Mouse (Mus musculus): ENCODE results near the gene Tbx6.
"Not testable (repeated sequence)": the region's sequence is repeated elsewhere in the genome, so short reads cannot be mapped to it uniquely, and the experiment has no call there.

The Tbx6 gene

DNA sequence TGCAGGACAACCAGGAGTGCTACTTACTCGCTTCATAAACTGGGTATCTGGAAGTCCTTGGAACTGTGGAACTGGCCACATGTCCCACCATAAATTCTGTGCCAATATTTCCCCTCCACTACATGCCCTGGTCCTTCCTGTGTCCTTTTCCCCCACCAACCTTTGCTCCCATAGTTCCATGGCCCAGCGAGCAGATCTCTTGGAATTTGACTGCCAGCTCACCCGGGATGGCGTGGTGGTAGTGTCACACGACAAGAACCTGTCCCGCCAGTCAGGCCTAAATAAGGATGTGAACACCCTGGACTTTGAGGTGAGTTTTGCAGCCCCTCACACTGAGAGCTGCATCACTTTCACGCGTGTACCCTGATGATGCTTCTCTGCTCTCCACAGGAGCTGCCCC, 14.3 kb upstream of the Tbx6 start:
- no peak for DNase-seq (ENCODE audit: low spot score in 2 of 2)

DNA sequence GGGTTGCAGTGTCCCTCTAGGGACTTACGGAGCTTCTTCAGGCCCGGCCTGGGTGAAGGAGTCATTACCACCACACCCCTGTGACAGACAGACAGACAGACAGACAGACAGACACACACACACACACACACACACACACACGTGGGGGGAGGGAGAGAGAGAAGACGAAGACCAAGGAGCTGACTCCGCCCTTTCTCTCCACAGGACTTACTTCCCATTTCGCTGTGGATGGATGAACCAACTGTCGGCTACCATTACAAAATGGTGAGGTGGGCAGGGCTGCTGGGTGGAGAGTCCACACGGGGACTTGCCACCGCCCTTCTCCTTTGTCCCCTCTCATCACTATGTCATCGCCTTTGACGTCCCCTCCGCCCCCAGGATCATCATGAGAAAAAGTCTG, 10.5 kb upstream of the Tbx6 start:
- no peak for DNase-seq (ENCODE audit: low spot score in 2 of 2)

DNA sequence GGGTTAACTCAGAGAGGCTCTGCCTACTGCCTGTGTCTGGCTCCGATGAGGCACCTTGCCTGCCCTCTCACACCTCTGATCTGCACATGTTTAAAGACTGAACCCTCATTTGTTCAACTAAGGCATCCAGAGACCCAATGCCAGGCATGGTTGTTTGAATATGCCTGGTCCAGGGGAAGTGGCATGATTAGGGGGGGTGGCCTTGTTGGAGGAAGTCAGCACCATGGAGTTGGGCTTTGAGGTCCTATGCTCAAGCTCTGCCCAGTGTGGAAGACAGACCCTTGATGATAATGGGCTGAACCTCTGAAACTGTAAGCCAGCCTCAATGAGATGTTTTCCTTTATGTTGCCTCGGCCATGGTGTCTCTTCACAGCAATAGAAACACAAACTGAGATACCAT, 7.9 kb upstream of the Tbx6 start:
- DNase-seq (ENCODE audit: low spot score in 2 of 2): no peak

DNA sequence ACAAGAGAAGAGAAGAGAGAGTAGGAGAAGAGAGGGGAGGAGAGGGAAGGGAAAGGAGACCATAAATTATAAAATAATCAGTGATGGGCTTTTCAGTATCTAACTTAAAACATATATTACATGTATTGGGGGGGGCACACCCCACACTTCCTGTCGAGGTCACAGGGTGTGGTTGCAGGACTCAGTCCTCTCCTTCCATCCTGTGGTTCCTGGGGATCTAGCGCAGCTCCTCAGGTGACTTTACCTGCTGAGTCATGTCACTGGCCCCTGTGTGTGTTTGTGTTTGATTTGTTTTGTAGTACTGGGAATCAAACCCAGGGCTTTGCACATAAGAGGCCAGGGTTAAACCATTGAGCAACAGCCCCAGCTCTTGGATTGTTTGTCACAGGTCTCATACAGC, 6.8 kb upstream of the Tbx6 start:
- DNase-seq (ENCODE audit: low spot score in 2 of 2): no peak

DNA sequence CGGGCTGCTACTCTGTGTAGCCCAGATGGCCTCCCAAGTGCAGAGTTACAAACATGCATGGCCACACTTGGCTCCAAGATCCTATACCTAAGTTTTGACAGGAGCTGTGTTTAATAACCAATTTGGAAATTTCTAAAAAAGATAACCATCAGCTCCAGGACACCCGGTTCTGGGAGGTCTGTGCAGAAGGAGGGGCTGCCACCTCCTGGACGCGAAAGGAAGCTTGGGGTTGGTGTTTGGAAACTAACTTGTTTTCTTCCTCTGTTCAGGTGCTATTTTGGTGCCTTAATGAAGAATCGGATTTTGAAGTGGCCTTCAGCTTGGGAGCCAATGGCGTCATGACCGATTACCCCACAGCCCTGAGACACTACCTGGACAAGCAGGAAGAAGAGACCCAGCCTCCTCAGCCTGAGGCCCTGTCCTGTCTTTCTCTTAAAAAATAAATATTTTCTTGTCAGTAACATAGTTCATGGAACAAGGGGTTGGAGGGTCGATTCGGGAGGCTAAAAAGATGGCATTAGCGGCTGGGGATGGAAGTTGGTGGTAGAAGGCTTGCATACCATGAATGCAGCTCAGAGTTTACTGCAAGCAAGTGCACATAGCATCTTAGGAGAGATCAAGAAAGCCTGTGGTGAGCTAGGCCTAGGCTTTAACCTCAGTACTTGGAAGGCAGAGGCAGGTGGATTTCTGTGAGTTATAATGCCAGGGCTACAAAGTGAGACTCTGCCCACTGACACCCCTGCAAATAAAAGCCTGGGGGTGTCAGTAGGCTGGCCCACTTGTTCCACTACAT, 5.9 kb upstream of the Tbx6 start:
- no peak for DNase-seq (ENCODE audit: low spot score in 2 of 2)

DNA sequence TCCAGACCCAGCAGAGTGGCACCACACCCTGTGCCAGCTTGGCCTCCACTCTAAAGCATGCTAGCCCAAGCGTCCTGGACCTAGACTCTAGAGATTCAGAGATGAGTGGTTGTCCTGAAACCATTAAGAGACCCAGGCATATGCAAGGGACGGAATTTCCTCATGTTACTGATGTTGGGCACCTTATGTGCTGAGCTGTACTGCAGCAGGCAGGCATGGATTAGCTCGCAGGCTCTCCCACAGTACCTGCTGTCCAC, 5.4 kb upstream of the Tbx6 start:
- no peak for DNase-seq (ENCODE audit: low spot score in 2 of 2)

DNA sequence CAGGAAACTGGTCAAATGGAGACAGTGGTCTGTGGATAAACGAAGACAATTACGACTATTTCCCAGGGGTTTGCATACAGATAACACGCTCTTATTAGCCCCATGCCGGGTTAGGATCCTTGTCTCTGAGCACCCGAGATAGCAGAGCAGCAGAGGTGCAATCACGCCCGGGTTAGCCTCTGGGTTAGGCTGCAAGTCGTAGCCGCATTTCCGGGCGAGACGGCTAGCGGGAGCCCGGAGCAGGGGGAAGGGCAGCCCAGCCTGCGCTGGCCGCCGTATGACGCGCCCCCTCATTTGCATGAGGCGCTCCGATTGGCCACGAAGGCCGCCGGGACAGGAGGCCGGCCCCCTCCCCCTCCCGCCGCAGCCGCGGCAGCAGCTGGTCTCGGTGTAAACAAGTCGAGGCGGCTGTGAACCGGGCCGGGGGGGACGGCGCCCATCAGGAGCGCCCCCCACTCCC, 4.7 kb upstream of the Tbx6 start, which contains the start of gene Ypel3:
Gene Ypel3 (plus strand): TSS at position 358 of the 460 bp plus-strand sequence.
- peak; percentile 88 to 92 for DNase-seq (ENCODE audit: low spot score in 2 of 2)

DNA sequence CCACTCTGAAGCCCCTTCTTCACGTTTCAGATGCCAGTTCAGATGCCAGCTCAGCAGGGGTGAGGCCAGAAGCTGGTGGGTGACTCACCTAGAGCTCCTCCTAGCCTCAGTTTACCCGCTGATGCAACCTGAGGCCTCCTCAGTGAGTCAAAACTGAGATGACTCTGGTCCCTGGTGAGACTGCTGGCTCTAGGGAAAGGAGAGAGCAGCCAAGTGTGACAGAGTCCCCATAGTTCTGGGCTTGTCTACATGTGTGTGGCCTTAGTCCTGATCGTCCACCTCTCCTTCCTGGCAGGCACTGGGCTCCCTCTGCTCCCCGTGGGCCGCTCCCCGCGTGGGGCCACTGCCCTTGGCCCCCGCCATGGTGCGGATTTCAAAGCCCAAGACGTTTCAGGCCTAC, 3.8 kb upstream of the Tbx6 start:
- no peak for DNase-seq (ENCODE audit: low spot score in 2 of 2)

DNA sequence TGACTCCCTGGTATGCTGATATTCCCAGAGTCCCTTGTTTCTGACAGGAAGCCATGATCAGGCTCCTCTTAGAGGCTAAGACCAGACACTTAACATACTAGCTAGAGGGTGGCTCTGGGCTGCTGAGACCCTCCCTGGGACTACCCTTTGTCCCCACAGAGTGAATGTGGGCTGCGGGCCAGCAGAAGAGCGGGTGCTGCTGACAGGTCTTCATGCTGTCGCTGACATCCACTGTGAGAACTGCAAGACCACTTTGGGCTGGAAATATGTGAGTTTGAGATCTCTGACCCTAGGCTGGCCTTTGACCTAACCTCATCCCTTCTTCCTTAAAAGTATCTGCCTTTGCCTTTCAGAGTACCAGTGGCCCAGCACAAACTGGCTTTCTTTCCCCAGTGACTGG, 3.1 kb upstream of the Tbx6 start:
- no peak for DNase-seq (ENCODE audit: low spot score in 2 of 2)

DNA sequence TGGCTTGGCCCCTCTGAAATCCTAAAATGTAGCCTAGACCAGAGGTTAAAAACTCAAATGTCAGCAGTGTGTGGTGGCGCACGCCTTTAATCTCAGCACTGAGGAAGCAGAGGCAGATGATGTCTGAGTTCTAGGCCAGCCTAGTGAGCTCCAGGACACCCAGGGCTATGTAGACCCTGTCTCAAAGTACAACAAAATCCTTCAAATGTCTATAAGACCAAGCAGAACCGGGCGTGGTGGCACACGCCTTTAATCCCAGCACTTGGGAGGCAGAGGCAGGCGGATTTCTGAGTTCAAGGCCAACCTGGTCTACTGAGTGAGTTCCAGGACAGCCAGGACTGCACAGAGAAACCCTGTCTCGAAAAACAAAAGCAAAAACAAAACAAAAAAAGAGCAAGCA, 2.2 kb upstream of the Tbx6 start:
- DNase-seq (ENCODE audit: low spot score in 2 of 2): not testable (repeated sequence)

DNA sequence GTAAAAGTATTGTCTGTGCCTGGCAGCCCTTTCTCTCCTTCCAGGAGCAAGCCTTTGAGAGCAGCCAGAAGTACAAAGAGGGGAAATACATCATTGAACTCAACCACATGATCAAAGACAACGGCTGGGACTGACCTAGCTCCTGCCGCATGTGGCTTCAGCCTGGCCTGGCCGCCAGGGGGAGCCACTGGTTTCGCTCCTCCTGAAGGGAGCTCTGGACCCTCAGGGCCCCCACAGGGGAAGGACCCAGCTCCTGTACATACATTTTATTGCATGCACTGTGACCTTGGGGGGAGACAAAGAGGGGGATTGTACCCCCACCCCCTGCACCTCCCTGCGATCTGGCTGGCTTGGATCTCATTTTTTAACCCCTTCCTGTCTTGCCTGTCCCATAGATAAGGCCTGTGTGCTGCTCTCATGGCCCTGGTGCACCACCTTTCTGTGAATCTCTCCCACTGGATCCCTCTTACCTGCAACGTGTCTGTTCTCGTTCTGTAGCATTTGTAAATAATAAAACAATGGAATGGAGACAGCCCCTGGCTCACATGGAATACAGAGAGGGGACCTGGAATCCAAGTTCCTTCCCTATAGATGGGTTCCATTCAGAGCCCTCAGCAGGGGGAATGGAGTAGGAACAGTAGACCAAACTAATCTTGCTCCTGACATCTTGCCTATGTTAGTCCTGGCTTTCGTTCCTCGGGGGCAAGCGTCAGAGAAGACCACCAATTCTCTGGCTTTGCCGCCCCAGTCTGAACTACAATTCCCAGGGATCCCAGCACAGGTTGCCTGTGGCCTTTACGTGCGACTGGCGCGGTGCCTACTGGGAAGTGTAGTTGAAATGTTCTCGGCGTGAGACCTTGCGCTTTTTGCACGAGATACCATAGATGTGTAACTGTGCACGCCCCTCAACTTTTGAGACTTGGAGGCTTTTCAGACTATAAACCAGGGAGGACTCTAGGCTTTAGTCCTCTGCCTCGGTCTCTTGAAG, 1.0 kb upstream of the Tbx6 start:
- DNase-seq (ENCODE audit: low spot score in 2 of 2): peak in 1 of 2 experiments; percentile 80

DNA sequence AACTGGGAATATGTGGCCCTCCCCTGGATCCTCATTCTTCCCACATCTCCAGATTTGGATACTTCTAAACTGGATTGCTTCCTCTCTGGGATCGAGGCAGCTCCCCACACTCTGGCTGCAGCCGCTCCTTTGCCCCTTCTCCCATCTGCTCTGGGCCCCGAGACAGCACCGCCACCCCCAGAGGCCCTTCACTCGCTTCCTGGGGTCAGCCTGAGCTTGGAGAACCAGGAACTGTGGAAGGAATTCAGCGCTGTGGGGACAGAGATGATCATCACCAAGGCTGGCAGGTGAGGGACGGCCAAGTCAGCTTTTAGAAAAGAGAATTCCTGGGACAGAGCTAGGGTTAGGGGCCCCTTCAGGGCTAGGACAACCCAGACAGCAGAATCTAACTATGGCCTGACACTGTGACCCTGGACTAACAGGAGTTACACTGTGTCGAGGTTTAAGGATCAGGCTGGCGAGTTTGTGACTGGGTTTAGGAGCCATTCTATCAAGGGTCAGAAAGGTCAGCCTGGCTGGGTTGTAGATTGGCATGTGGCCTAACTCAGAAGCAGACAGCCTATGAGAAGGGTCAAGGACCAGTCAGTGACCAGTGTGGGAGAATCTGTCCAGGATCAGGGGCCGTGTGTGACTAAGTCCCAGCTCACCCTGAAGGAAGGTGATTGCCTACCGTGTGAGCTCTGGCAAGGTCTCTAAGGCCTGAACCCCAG, 533 bp downstream of the Tbx6 start:
- DNase-seq (ENCODE audit: low spot score in 2 of 2): no peak

DNA sequence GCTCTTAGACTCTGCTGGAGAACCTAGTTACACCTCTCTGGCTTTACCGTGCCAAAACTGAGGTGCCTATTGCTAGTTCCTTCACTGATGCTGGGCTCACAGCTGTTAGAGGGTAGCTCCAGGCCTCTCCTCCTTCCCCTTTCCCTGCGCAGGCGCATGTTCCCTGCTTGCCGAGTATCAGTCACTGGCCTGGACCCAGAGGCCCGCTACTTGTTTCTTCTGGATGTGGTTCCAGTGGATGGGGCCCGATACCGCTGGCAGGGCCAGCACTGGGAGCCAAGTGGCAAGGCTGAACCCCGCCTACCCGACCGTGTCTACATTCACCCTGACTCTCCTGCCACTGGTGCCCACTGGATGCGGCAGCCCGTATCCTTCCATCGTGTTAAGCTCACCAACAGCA, 1.4 kb downstream of the Tbx6 start:
- DNase-seq (ENCODE audit: low spot score in 2 of 2): no peak

DNA sequence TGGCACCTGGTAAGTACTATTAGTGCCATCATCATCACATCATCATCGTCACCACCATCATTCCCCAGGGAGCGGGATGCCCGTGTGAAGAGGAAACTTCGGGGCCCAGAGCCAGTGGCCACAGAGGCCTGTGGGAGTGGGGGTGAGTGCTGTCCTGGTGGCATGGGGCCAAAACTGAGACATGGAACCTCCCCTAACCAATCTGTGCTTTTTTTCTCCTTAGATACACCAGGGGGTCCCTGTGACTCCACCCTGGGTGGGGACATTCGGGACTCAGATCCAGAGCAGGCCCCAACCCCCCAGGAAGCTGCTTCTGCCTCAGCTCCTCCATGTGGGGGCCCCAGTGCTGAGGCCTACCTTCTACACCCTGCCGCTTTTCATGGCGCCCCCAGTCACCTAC, 3.2 kb downstream of the Tbx6 start:
- DNase-seq (ENCODE audit: low spot score in 2 of 2): no peak

DNA sequence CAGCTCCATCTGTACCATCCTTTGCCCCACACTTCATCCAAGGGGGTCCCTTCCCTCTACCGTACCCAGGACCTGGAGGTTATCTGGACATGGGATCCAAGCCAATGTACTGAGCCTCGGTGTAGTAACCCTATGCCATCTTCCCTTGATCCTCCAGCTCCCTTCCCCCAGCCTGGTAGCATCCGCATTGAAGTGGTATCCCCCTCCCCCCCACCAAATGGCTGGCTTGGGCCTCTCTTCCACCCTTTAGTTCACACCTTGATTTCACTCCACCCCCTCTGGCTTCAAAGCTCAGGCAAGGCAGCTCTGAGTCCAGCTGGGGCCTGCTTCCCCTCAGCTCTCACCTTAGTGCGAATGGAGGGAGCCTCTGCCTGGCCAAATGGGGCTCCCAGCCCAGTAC, 3.8 kb downstream of the Tbx6 start:
- no peak for DNase-seq (ENCODE audit: low spot score in 2 of 2)

DNA sequence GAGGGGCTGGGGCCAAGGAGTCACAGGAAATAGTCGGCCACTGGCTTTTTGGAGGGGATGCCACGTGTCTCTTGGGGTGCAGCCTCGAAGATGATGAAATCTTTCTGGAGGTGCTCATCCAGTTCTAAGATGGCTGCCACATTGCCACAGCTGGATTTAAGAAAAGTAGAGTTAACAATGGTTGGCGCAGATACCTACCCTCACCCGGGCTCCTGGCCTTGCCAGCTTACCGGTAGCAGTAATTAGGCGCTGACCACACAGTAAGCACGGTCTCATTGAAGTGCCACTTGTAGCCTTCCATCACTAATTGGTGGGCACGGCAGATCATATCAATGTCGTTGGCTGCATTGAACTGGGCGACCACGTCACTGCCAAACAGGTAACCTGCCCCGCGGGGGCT, 4.9 kb downstream of the Tbx6 start:
- DNase-seq (ENCODE audit: low spot score in 2 of 2): no peak

DNA sequence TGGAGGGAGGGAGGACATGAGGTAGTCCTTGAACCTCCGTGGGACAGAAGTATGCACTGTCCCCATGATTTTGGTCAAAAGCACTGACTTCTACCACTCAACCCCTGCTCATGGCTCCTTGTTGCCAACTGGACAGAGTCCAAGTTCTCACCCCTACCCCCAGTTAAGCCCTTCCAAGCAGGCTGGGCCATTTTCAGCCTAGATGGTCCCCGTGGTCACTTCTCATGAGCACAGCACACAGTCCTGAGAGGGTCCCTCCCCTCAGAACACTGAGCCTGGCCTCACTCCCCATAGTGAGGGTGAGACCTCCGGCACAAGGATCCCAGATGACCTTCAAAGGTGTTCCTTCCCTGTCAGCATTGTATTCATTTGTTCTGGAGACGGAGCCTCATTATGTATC, 7.9 kb downstream of the Tbx6 start:
- DNase-seq (ENCODE audit: low spot score in 2 of 2): no peak

DNA sequence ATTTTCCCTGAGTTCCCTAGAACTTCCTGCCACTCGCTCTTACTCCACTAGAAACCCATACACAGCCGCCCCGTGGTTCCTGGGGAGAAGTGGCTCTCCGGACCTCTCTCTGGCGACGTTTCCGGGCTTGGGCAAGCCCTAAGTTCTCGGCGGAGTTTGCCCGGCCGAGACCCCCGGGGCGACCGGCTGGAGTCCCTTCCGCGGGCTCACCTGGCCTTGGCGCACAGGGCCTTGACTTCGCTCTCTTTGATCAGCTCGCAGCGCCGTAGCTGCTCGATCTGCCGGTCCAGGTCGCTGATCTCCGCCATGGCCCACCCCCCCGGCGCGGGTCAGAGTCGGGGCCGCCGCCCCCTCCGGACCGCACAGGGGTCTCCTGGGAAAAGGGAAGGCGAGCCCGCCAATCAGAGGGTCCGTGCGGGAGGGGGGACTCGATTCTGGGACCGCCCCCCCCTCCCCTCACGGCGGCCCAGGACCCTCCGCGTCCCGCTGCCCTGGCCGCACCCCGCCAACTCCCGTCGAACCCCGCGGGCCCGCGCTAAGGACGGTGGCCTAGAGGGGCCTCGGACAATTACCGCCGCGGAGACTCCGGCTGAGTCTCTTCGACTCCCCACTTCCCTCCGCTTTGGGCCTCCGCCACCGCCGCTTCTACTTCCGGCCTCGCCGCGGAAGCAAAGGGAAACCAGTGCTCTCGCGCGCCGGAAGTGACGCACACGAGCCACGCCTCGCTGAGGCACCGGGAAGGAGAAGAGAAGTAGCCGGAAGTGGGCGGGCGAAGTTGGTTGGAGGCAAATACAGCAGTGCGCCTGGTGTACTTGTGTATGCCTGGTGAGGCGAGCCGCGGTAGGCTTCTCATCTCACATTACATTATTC, 10.8 kb downstream of the Tbx6 start, which contains the start of gene Ppp4c:
Gene Ppp4c (minus strand): TSS at position 646 of the 870 bp plus-strand sequence.
- DNase-seq (ENCODE audit: low spot score in 2 of 2): peak; percentile 93 to 96

DNA sequence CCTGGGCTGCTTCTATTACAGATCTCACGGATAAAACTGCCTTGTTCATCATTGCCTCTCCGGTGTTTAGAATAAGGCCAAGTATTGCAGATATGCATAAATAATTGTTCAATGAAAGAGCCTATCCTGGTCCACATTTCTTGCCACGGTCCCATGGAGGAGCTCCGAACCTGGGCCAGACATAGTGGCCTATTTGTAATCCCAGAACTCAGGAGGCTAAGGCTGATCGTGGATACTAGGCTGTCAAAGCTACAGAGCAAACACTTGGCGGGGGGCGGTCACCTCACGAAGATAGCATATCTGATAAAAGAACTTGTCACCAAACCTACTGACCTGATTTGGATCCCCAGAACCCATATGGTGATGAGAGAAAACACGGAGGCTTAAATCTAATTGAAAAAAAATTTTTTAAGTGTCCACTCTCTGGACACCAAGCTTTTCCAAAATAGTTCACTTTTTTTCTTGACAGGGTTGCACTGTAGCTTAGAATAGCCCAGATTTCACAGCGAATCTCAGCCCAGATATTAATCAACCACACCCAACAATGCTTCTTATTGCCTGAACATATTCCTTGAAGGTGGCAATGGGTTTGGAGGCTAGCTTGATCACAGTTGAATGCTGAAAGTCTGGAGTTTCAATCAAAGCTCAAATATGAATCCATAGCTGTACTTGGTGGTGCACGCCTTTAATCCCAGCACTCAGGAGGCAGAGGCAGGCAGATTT, 11.6 kb downstream of the Tbx6 start:
- DNase-seq (ENCODE audit: low spot score in 2 of 2): no peak

DNA sequence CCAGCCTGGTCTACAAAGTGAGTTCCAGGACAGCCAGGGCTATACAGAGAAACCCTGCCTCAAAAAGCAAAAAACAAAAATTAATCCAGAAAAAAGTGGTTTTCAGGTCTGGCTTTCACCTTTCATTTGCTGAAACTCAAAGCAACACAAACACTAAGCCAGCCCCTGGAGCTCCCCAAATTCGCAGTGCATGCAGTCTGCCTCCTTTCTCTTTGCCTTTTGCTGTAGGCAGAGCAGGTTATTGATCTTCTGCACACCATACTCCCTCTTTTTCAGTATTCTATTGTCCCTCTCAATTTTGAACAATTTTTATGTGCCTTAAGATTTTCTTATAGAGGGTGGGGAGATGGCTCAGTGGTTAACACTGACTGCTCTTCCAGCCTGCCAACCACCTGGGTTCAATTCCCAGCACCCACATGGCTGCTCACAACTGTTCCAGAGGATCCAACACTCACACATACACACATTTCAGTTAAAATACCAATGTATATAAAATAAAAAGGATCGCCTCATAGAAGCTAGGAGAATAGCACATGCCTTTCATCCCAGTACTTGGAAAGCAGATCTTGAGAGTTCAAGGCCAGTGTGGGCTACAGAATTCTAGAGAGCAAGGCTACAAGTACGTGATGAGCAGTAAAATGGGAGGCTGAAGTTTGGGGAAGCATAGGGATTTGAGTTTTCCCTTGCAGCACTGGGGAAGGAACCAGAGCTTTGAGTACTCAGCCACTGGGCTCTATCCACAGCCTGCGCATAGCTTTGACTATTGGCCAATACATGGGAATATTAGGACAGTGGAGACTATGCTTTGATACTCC, 12.4 kb downstream of the Tbx6 start:
- DNase-seq (ENCODE audit: low spot score in 2 of 2): no peak

Data from frontal cortex, postnatal 14 days (tissue).